ENCODE assay signal across 9 mouse cellular contexts in the genomic region with DNA sequence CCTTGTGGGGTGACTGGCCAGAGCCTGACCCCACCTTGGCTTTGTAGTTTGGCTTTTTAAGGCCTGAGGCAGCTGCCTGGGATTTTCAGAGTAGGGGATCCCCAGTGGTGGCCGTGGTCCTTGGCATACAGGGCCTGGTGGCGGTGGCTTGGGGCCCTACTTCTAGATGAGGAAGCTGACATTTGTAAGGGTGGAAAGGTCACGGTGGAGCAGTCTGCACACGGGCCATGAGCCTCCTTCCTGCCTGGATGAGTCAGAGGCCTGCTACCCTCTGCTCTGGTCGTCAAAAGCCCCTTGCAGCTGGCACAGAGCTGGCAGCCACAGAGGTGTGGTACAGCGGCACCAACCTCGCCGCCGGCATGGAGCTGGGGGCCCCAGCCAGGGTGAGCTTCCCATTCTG. TPM values are rescaled to one million over a fixed set of nuclear protein-coding genes. Genes with fewer than 3 reads are reported as not detected.
DNase-seq lines count a peak whose midpoint lies in the region; ATAC-seq and TF ChIP-seq lines count a peak whose summit lies in the region.
"Had no signal": no experiment of that assay in that cellular context is flagged by ENCODE, and none has a peak within 500 bp of the region (broad histone marks: within the 10 kb centered on the region; RNA-seq: fewer than 3 reads in every experiment).

No protein-coding gene starts in this region.

- H3K36me3 ChIP-seq in forebrain, embryonic 13.5 days (ENCODE audit: poor library complexity, severe bottlenecking): peaks cover 69% of the 10 kb centered on the region
- 0 out of 2 replicates have a peak, but pooled peaks cover 3% of the 10 kb centered on the region for H3K36me3 ChIP-seq in forebrain, embryonic 16.5 days (ENCODE audit: control insufficient read depth, insufficient read depth)
- peaks cover 4% of the 10 kb centered on the region; the same call in 1 of the 2 replicates for H3K36me3 ChIP-seq in liver, embryonic 11.5 days (ENCODE audit: control insufficient read depth, insufficient read depth, low read length)
- peaks cover 31% of the 10 kb centered on the region for H3K36me3 ChIP-seq in spleen, adult 2 months (ENCODE audit: control insufficient read depth, insufficient read depth, low read length)

- peak; percentile 37 for DNase-seq in spleen, adult 12 weeks (ENCODE audit: low spot score)
- no peak for DNase-seq in spleen, postnatal 14 days (ENCODE audit: low spot score in 2 of 2)
- DNase-seq in liver, embryonic 11.5 days (ENCODE audit: low spot score): no peak
- peak in 1 of 2 experiments; percentile 67 for DNase-seq in spleen, adult 2 months (ENCODE audit: low read depth in 1 of 2, low spot score in 2 of 2)
- no peak for DNase-seq in c-Kit-positive CD71-positive TER-119-positive erythroid progenitor cells, embryonic 14.5 days (ENCODE audit: low spot score)
- no peak for DNase-seq in testis, postnatal 10 days (ENCODE audit: low spot score)

- peak overlapping the region; percentile 68 for H3K27ac ChIP-seq in forebrain, embryonic 13.5 days
- H3K27ac ChIP-seq in forebrain, embryonic 16.5 days (ENCODE audit: low read length): no peak overlapping the region
- peak overlapping the region; percentile 50; the same call in 1 of the 2 replicates for H3K27ac ChIP-seq in liver, embryonic 11.5 days (ENCODE audit: low read depth, low read length)
- peak overlapping the region; percentile 92 for H3K27ac ChIP-seq in spleen, adult 2 months (ENCODE audit: insufficient read depth, low read length)
- H3K27ac ChIP-seq: heart, adult 2 months had no signal

- TF ChIP-seq POLR2A in spleen, adult 2 months (IDR thresholded peaks at IDR 0.05; ENCODE audit: low read depth, low read length): no peak

- H3K4me3 ChIP-seq in forebrain, embryonic 13.5 days: no peak overlapping the region
- H3K4me3 ChIP-seq in forebrain, embryonic 16.5 days (replicated peaks; ENCODE audit: low read length): no peak overlapping the region
- H3K4me3 ChIP-seq in liver, embryonic 11.5 days (ENCODE audit: low read depth, low read length): no peak overlapping the region
- peak overlapping the region; percentile 0; the same call in 1 of the 2 replicates for H3K4me3 ChIP-seq in spleen, adult 2 months (ENCODE audit: extremely low read depth, insufficient read depth, insufficient read length)
- H3K4me3 ChIP-seq: heart, adult 2 months had no signal

- no peak overlapping the region; the same call in 1 of the 2 replicates for H3K9ac ChIP-seq in forebrain, embryonic 13.5 days
- no peak overlapping the region for H3K9ac ChIP-seq in forebrain, embryonic 16.5 days (replicated peaks; ENCODE audit: low read depth, low read length)
- no peak overlapping the region for H3K9ac ChIP-seq in liver, embryonic 11.5 days (ENCODE audit: low read depth, low read length)

- no peaks in the 10 kb centered on the region for H3K9me3 ChIP-seq in forebrain, embryonic 13.5 days (replicated peaks)
- no peaks in the 10 kb centered on the region for H3K9me3 ChIP-seq in forebrain, embryonic 16.5 days (ENCODE audit: control insufficient read depth, low read length)
- no peaks in the 10 kb centered on the region for H3K9me3 ChIP-seq in liver, embryonic 11.5 days (ENCODE audit: control insufficient read depth, low read length)

- no peaks in the 10 kb centered on the region for H3K27me3 ChIP-seq in forebrain, embryonic 13.5 days
- H3K27me3 ChIP-seq in forebrain, embryonic 16.5 days (replicated peaks; ENCODE audit: control insufficient read depth, insufficient read depth, low read length): no peaks in the 10 kb centered on the region
- peaks cover 12% of the 10 kb centered on the region for H3K27me3 ChIP-seq in liver, embryonic 11.5 days (replicated peaks; ENCODE audit: control insufficient read depth, insufficient read depth, low read length)
- no peaks in the 10 kb centered on the region for H3K27me3 ChIP-seq in spleen, adult 2 months (ENCODE audit: control insufficient read depth, insufficient read depth, low read length)

- peaks cover 35% of the 10 kb centered on the region for H3K4me1 ChIP-seq in forebrain, embryonic 13.5 days
- peaks cover 11% of the 10 kb centered on the region for H3K4me1 ChIP-seq in forebrain, embryonic 16.5 days (replicated peaks; ENCODE audit: control insufficient read depth, insufficient read depth, low read length)
- H3K4me1 ChIP-seq in liver, embryonic 11.5 days (replicated peaks; ENCODE audit: control insufficient read depth, insufficient read depth, low read length): peaks cover 27% of the 10 kb centered on the region
- H3K4me1 ChIP-seq in spleen, adult 2 months (ENCODE audit: control insufficient read depth, insufficient read depth, insufficient read length): peaks cover 25% of the 10 kb centered on the region

- no peak overlapping the region for H3K4me2 ChIP-seq in forebrain, embryonic 13.5 days
- H3K4me2 ChIP-seq in forebrain, embryonic 16.5 days (ENCODE audit: low read length): no peak overlapping the region
- H3K4me2 ChIP-seq in liver, embryonic 11.5 days: no peak overlapping the region

- no peak for TF ChIP-seq CTCF in spleen, adult 2 months (IDR thresholded peaks at IDR 0.05; ENCODE audit: extremely low read depth, insufficient read depth, insufficient read length, insufficient replicate concordance)

- ATAC-seq in forebrain, embryonic 13.5 days: no peak
- no peak for ATAC-seq in forebrain, embryonic 16.5 days
- ATAC-seq in liver, embryonic 11.5 days (replicated peaks; ENCODE audit: low FRiP score): no peak

- 70% methylated on average over 9 of the region's 9 CpGs for WGBS in forebrain, embryonic 13.5 days
- 62% methylated on average over 9 of the region's 9 CpGs for WGBS in forebrain, embryonic 16.5 days
- WGBS in liver, embryonic 11.5 days: 55% methylated on average over 9 of the region's 9 CpGs
- WGBS in spleen, adult 2 months: 5% methylated on average over 9 of the region's 9 CpGs

RNA-seq across cellular contexts. Expression of a gene that starts 9.6 kb away (rescaled TPM):
- polyA plus RNA-seq in forebrain, embryonic 13.5 days (2015; fragmentation: Nextera tagmentation; extraction: Ambion mirVana): 28.8 and 31.8 TPM in 2 replicates
- polyA plus RNA-seq in forebrain, embryonic 16.5 days (2015; fragmentation: Nextera tagmentation; extraction: Ambion mirVana): 23.3 and 25.6 TPM in 2 replicates
- 10.6 and 11.0 TPM in 2 replicates for polyA plus RNA-seq in liver, embryonic 11.5 days (2014; fragmentation: Nextera tagmentation; extraction: Ambion mirVana)
- polyA plus RNA-seq in spleen, adult 2 months (2012; rRNA removed): 165 and 240 TPM in 2 replicates

RNA-seq across cellular contexts. Expression of a gene that starts 32.1 kb away (rescaled TPM):
- 59.3 and 63.4 TPM in 2 replicates for polyA plus RNA-seq in forebrain, embryonic 13.5 days (2015; fragmentation: Nextera tagmentation; extraction: Ambion mirVana)
- polyA plus RNA-seq in forebrain, embryonic 16.5 days (2015; fragmentation: Nextera tagmentation; extraction: Ambion mirVana): 68.7 and 68.9 TPM in 2 replicates
- polyA plus RNA-seq in liver, embryonic 11.5 days (2014; fragmentation: Nextera tagmentation; extraction: Ambion mirVana): 24.3 and 26.5 TPM in 2 replicates
- 95.1 and 118 TPM in 2 replicates for polyA plus RNA-seq in spleen, adult 2 months (2012; rRNA removed)

RNA-seq across cellular contexts. Expression of a gene that starts 51.8 kb away (rescaled TPM):
- polyA plus RNA-seq in forebrain, embryonic 13.5 days (2015; fragmentation: Nextera tagmentation; extraction: Ambion mirVana): 0.49 TPM in 1 of 2 replicates, not detected in the other
- polyA plus RNA-seq in forebrain, embryonic 16.5 days (2015; fragmentation: Nextera tagmentation; extraction: Ambion mirVana): not detected in 2 replicates
- polyA plus RNA-seq in liver, embryonic 11.5 days (2014; fragmentation: Nextera tagmentation; extraction: Ambion mirVana): 1.8 and 2.6 TPM in 2 replicates
- polyA plus RNA-seq in spleen, adult 2 months (2012; rRNA removed): 0.61 and 0.81 TPM in 2 replicates
- polyA plus RNA-seq: heart, adult 2 months had no signal
